Mouse (Mus musculus) G1E (cell line): ENCODE data around the gene Mycbpap. TPM values are rescaled to one million over a fixed set of nuclear protein-coding genes. Genes with fewer than 3 reads are reported as not detected.

Experiments
- ATAC-seq: 2 replicates; pipeline ENCODE4 v1.8.0; 2016; ENCODE audit warnings: mild to moderate bottlenecking; ENCODE audit not compliant: insufficient number of reproducible peaks, poor library complexity, low FRiP score, severe bottlenecking; ENCODE audit errors: extremely low read depth
- DNase-seq: peaks from one replicate; pipeline ENCODE4 v3.0.0; 2012; ENCODE audit warnings: low spot score
- H3K27me3 ChIP-seq: 2 replicates; pipeline ENCODE4 v1.6.1; 2012; ENCODE audit warnings: mild to moderate bottlenecking, low read length, inconsistent platforms; ENCODE audit not compliant: insufficient read depth
- H3K36me3 ChIP-seq: replicated peaks from 2 replicates; pipeline ENCODE3; 2012; ENCODE audit warnings: mild to moderate bottlenecking, inconsistent platforms
- H3K4me1 ChIP-seq: 2 replicates; pipeline ENCODE4 v1.6.1; 2012; ENCODE audit warnings: low read depth, low read length, inconsistent platforms, mixed read lengths; ENCODE audit not compliant: insufficient read depth
- H3K4me3 ChIP-seq: 2 replicates; pipeline ENCODE4 v1.5.1; 2012; ENCODE audit warnings: low read depth, mild to moderate bottlenecking, inconsistent platforms, low read length, moderate library complexity, mixed read lengths
- H3K9me3 ChIP-seq: replicated peaks from 2 replicates; pipeline ENCODE4 v1.6.1; 2012; ENCODE audit warnings: inconsistent platforms
- CTCF ChIP-seq: IDR thresholded peaks from 2 replicates; pipeline ENCODE4 v1.5.1; 2012; ENCODE audit warnings: low read depth, low read length, inconsistent platforms, mixed read lengths
- GATA1 ChIP-seq: IDR thresholded peaks from 2 replicates; pipeline ENCODE4 v1.6.1; 2012; ENCODE audit warnings: borderline replicate concordance, low read length, inconsistent platforms, mixed read lengths
- GATA2 ChIP-seq: IDR thresholded peaks from 2 replicates; pipeline ENCODE4 v1.6.1; 2012; ENCODE audit warnings: low read depth, low read length, inconsistent platforms, borderline replicate concordance
- POLR2AphosphoS5 ChIP-seq: IDR thresholded peaks from 2 replicates; pipeline ENCODE4 v1.6.1; 2012; ENCODE audit warnings: low read depth, low read length, inconsistent platforms; ENCODE audit not compliant: insufficient replicate concordance
- TAL1 ChIP-seq: conservative IDR thresholded peaks from 2 replicates; pipeline ENCODE4 v1.6.1; 2012; ENCODE audit warnings: low read depth, low read length, inconsistent platforms, mixed read lengths
- polyA plus RNA-seq: library from polyadenylated mRNA; stranded (reverse); fragments of >175 nt; gene quantifications from 2 replicates; pipeline ENCODE4 v1.2.3, GENCODE M21; 2012
- total RNA-seq, 2 experiments: library from RNA; stranded (forward) in 1 of 2; stranded (reverse) in 1 of 2; fragments of 200-1000 nt in 1 of 2; fragments of >200 nt in 1 of 2; fragmentation: Nextera tagmentation in 1 of 2; gene quantifications; 2 replicates each; pipeline ENCODE4 v1.2.3; 2014 to 2017

Gene Mycbpap
- total and polyA plus RNA-seq, 3 experiments: not detected

- ATAC-seq (no peak), DNase-seq (no peak)
- TF ChIP-seq POLR2AphosphoS5 (no peak), CTCF (peak; percentile 55)
- H3K9me3 ChIP-seq: no peaks in the 10 kb centered on the region
- peaks cover 22% of the 10 kb centered on the region for H3K27me3 ChIP-seq
- H3K36me3 ChIP-seq: no peaks in the 10 kb centered on the region
- H3K4me3 ChIP-seq: no peak within 1 kb of the TSS
- H3K4me1 ChIP-seq: no peaks in the 10 kb centered on the region; the same call in 1 of the 2 replicates
Observed at GRCm38 (mm10) chr11:94486001-94486400, 35.5 kb downstream of the Mycbpap start, which contains the start of gene Spata20. Spata20 (minus strand) TSS chr11:94486179.

- no peak for TF ChIP-seq GATA2
- TF ChIP-seq GATA1: no peak
- TF ChIP-seq POLR2AphosphoS5: no peak
- no peak for TF ChIP-seq CTCF
- TF ChIP-seq TAL1: no peak
- Histone ChIP-seq H3K9me3 (no peaks in the 10 kb centered on the region), H3K4me1 (no peaks in the 10 kb centered on the region; the same call in 1 of the 2 replicates), H3K27me3 (peaks cover 23% of the 10 kb centered on the region), H3K4me3 (no peak overlapping the region), H3K36me3 (no peaks in the 10 kb centered on the region)
- DNase-seq (no peak), ATAC-seq (no peak)
Observed at GRCm38 (mm10) chr11:94485223-94485622, 36.3 kb downstream of the Mycbpap start.

GRCm38 (mm10) chr11:94484636-94485035 is 36.9 kb downstream of the Mycbpap start:
- H3K27me3 ChIP-seq: peaks cover 22% of the 10 kb centered on the region
- no peaks in the 10 kb centered on the region for H3K36me3 ChIP-seq
- ATAC-seq (no peak), DNase-seq (no peak)
- H3K4me3 ChIP-seq: no peak overlapping the region
- H3K9me3 ChIP-seq: no peaks in the 10 kb centered on the region
- no peaks in the 10 kb centered on the region; the same call in 1 of the 2 replicates for H3K4me1 ChIP-seq
- TF ChIP-seq POLR2AphosphoS5: no peak
- TF ChIP-seq TAL1: no peak
- no peak for TF ChIP-seq CTCF
- no peak for TF ChIP-seq GATA2
- no peak for TF ChIP-seq GATA1

- Histone ChIP-seq H3K4me1 (no peaks in the 10 kb centered on the region; the same call in 1 of the 2 replicates), H3K36me3 (no peaks in the 10 kb centered on the region), H3K27me3 (peaks cover 17% of the 10 kb centered on the region), H3K4me3 (no peak overlapping the region), H3K9me3 (no peaks in the 10 kb centered on the region)
- TF ChIP-seq POLR2AphosphoS5 (no peak), GATA2 (no peak), GATA1 (no peak), CTCF (no peak), TAL1 (no peak)
- no peak for ATAC-seq
- no peak for DNase-seq
Observed at GRCm38 (mm10) chr11:94483921-94484320, 37.6 kb downstream of the Mycbpap start.

- no peak for ATAC-seq
- H3K36me3 ChIP-seq: no peaks in the 10 kb centered on the region
- TF ChIP-seq CTCF (no peak), POLR2AphosphoS5 (no peak), TAL1 (no peak), GATA1 (no peak), GATA2 (no peak)
- H3K9me3 ChIP-seq: no peaks in the 10 kb centered on the region
- peaks cover 17% of the 10 kb centered on the region for H3K27me3 ChIP-seq
- DNase-seq: no peak
- no peaks in the 10 kb centered on the region; the same call in 1 of the 2 replicates for H3K4me1 ChIP-seq
- no peak overlapping the region for H3K4me3 ChIP-seq
Observed at GRCm38 (mm10) chr11:94483436-94483835, 38.1 kb downstream of the Mycbpap start.

GRCm38 (mm10) chr11:94482738-94483137 is 38.8 kb downstream of the Mycbpap start:
- no peaks in the 10 kb centered on the region for H3K9me3 ChIP-seq
- no peak for ATAC-seq
- TF ChIP-seq CTCF (no peak), GATA2 (no peak), POLR2AphosphoS5 (no peak), TAL1 (no peak), GATA1 (no peak)
- no peak for DNase-seq
- H3K27me3 ChIP-seq: peaks cover 20% of the 10 kb centered on the region
- H3K4me1 ChIP-seq: no peaks in the 10 kb centered on the region; the same call in 1 of the 2 replicates
- no peak overlapping the region for H3K4me3 ChIP-seq
- no peaks in the 10 kb centered on the region for H3K36me3 ChIP-seq

- ATAC-seq: no peak
- Histone ChIP-seq H3K36me3 (no peaks in the 10 kb centered on the region), H3K9me3 (no peaks in the 10 kb centered on the region), H3K4me3 (no peak overlapping the region), H3K4me1 (no peaks in the 10 kb centered on the region; the same call in 1 of the 2 replicates), H3K27me3 (peaks cover 22% of the 10 kb centered on the region)
- no peak for TF ChIP-seq POLR2AphosphoS5
- no peak for TF ChIP-seq CTCF
- no peak for TF ChIP-seq GATA1
- TF ChIP-seq GATA2: no peak
- no peak for TF ChIP-seq TAL1
- no peak for DNase-seq
Observed at GRCm38 (mm10) chr11:94481963-94482362, 39.6 kb downstream of the Mycbpap start.
